Mouse (Mus musculus): ENCODE measurements at regions not wholly inside any gene's neighbourhood (a gene's known extent, or its start where the extent isn't known, plus 50 kb on each side); places are given as distances from the start of the nearest gene placed in this dataset.

DNA sequence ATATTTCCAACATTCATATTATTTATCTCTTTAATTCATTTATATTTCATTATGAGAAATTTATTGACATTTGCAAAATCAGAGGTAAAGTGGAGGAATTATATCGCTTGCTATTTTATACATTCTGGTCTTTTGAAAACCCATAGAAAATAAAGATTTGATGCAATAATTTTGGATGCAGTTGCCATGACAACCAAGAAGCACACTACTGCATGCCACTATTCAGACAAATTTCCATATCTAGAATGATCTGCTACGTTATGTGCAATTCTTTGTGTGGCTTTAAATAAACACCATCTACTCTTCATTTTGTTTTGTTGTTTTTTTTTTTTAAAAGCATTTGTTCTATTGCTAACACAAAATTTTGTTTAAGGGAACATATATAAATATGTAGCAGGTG lies 474.4 kb downstream of the Pcdh18 start:
- ATAC-seq (replicated peaks; ENCODE audit: low FRiP score, low read depth), result no peak
- 94% methylated on average over 2 of the region's 2 CpGs for WGBS
- no peaks in the 10 kb centered on the region for H3K4me1 ChIP-seq (replicated peaks; ENCODE audit: insufficient read depth, low read length)

DNA sequence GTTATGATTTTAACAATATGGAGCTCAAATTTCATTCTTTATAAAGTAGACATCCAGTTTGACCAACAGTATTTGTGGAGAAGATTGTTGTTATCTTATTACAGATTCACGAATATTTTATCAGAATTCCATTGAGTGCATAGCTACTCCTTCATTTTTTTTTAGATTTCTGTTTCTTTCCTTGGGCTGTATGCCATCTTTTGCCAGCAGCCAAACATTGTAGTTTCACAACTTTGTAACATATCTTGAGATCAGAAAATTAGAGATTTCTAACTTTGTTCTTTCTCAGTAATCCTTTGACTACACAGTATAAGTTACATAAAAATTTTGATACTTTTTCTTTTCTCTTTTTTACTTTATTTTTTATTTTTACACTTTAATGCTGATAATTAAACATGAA lies 478.8 kb downstream of the Pcdh18 start:
- no peaks in the 10 kb centered on the region for H3K9me3 ChIP-seq (replicated peaks; ENCODE audit: low read length)
- no peak overlapping the region for H3K27ac ChIP-seq
- H3K4me3 ChIP-seq (replicated peaks; ENCODE audit: low read depth, low read length), result no peak overlapping the region
- no peak for TF ChIP-seq CTCF (IDR thresholded peaks at IDR 0.05; ENCODE audit: low read depth)
- 79% methylated on average over 1 of the region's 1 CpGs for WGBS
- H3K4me2 ChIP-seq (ENCODE audit: low read length), result no peak overlapping the region
- no peak for ATAC-seq (replicated peaks; ENCODE audit: low FRiP score, low read depth)
- H3K4me1 ChIP-seq (replicated peaks; ENCODE audit: insufficient read depth, low read length), result no peaks in the 10 kb centered on the region
- no peak overlapping the region for H3K9ac ChIP-seq (ENCODE audit: low read depth, low read length)
- no peaks in the 10 kb centered on the region for H3K36me3 ChIP-seq (ENCODE audit: insufficient read depth, low read length)
- DNase-seq (ENCODE audit: low spot score), result no peak
- no peaks in the 10 kb centered on the region for H3K27me3 ChIP-seq (ENCODE audit: insufficient read depth, low read length)

More for the DNA sequence above, 474.4 kb downstream of the Pcdh18 start:
- H3K27ac ChIP-seq, result no peak overlapping the region
- H3K9me3 ChIP-seq (replicated peaks; ENCODE audit: low read length), result no peaks in the 10 kb centered on the region
- H3K36me3 ChIP-seq (ENCODE audit: insufficient read depth, low read length), result no peaks in the 10 kb centered on the region
- no peak overlapping the region for H3K9ac ChIP-seq (ENCODE audit: low read depth, low read length)
- TF ChIP-seq CTCF (IDR thresholded peaks at IDR 0.05; ENCODE audit: low read depth), result no peak
- no peak for DNase-seq (ENCODE audit: low spot score)
- H3K4me3 ChIP-seq (replicated peaks; ENCODE audit: low read depth, low read length), result no peak overlapping the region
- no peak overlapping the region for H3K4me2 ChIP-seq (ENCODE audit: low read length)
- H3K27me3 ChIP-seq (ENCODE audit: insufficient read depth, low read length), result no peaks in the 10 kb centered on the region

DNA sequence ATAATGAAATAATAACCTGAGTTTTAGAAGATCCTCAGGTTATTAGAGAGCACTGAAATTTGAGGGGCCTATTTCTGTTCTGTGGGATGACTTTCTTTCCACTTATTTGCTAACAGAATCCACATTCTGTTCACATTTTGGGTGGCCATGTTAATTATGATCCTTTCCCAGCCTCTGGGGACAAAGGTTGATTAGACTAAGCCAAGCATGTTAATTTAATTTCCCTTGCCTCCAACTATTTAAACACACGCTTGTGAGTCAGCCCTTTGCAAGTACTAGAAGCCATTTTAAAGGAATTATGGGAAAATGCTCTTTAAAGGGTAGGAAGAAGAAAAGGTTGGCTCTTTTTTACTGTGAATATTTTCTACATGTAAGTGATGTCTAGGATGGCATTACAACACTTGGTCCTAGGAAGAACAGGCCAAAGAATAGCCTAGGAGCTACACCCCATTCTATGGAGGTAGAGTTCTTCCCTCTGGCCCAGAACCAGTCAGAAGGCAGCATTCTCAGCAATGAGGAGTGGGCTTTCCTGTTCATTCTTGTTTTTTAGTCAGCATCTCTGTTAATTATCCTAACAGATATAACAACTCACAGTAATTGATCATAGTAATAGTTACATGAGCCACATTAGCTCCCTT lies 482.7 kb downstream of the Pcdh18 start:
- 67% methylated on average over 1 of the region's 1 CpGs for WGBS
- no peak overlapping the region for H3K4me2 ChIP-seq (ENCODE audit: low read length)
- H3K4me1 ChIP-seq (replicated peaks; ENCODE audit: insufficient read depth, low read length), result no peaks in the 10 kb centered on the region
- no peaks in the 10 kb centered on the region for H3K9me3 ChIP-seq (replicated peaks; ENCODE audit: low read length)
- no peak overlapping the region for H3K27ac ChIP-seq
- H3K9ac ChIP-seq (ENCODE audit: low read depth, low read length), result no peak overlapping the region
- no peak overlapping the region for H3K4me3 ChIP-seq (replicated peaks; ENCODE audit: low read depth, low read length)
- no peaks in the 10 kb centered on the region for H3K36me3 ChIP-seq (ENCODE audit: insufficient read depth, low read length)
- TF ChIP-seq CTCF (IDR thresholded peaks at IDR 0.05; ENCODE audit: low read depth), result no peak
- no peak for DNase-seq (ENCODE audit: low spot score)
- ATAC-seq (replicated peaks; ENCODE audit: low FRiP score, low read depth), result no peak
- no peaks in the 10 kb centered on the region for H3K27me3 ChIP-seq (ENCODE audit: insufficient read depth, low read length)

DNA sequence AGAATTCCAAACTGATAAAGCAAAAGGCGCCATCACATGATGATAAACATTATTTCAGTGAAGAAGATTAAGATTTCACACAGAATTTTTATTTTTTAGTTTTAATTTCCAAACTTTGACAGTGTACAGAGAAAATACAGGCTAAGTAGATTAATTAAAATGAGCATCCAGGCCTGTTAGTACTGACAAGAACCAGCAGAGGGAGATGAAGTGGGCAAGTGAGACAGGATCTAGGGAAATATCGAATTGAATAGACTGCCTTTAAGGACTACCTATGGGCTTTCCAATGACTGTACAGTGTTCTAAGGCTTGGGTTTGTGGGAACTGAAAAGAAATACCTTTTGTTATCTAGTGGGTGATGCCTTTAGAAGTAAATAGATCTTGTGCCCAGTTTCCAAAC lies 491.1 kb downstream of the Pcdh18 start:
- 59% methylated on average over 2 of the region's 2 CpGs for WGBS
- TF ChIP-seq CTCF (IDR thresholded peaks at IDR 0.05; ENCODE audit: low read depth), result peak; percentile 70
- Histone ChIP-seq H3K9ac (ENCODE audit: low read depth, low read length) (no peak overlapping the region), H3K4me2 (ENCODE audit: low read length) (no peak overlapping the region), H3K27ac (no peak overlapping the region), H3K27me3 (ENCODE audit: insufficient read depth, low read length) (no peaks in the 10 kb centered on the region), H3K4me3 (replicated peaks; ENCODE audit: low read depth, low read length) (no peak overlapping the region), H3K36me3 (ENCODE audit: insufficient read depth, low read length) (no peaks in the 10 kb centered on the region), H3K9me3 (replicated peaks; ENCODE audit: low read length) (no peaks in the 10 kb centered on the region), H3K4me1 (replicated peaks; ENCODE audit: insufficient read depth, low read length) (no peaks in the 10 kb centered on the region)
- DNase-seq (ENCODE audit: low spot score), result peak; percentile 62
- no peak for ATAC-seq (replicated peaks; ENCODE audit: low FRiP score, low read depth)

Data from kidney, postnatal 0 days (tissue).